Mouse (Mus musculus) forebrain, embryonic 13.5 days (tissue): ENCODE results near the gene Retn. TPM values are rescaled to one million over a fixed set of nuclear protein-coding genes. Genes with fewer than 3 reads are reported as not detected.

Experiments
- ATAC-seq: fragments of 200-750 bp; cut with Nextera tagmentation; 2 replicates; pipeline ENCODE4 v1.8.0; 2017
- H3K27ac ChIP-seq: fragments of 300-500 bp; sonication (generic); 2 replicates; pipeline ENCODE4 v1.5.1; 2015; ENCODE audit warnings: inconsistent platforms, mild to moderate bottlenecking, moderate library complexity
- H3K27me3 ChIP-seq: fragments of 300-500 bp; sonication (generic); 2 replicates; pipeline ENCODE4 v1.6.1; 2015; ENCODE audit warnings: mild to moderate bottlenecking, inconsistent platforms
- H3K36me3 ChIP-seq: fragments of 300-500 bp; sonication (generic); 2 replicates; pipeline ENCODE4 v1.6.1; 2015; ENCODE audit warnings: mild to moderate bottlenecking, inconsistent platforms; ENCODE audit not compliant: poor library complexity, severe bottlenecking
- H3K4me1 ChIP-seq: fragments of 300-500 bp; sonication (generic); 2 replicates; pipeline ENCODE4 v1.6.1; 2015; ENCODE audit warnings: inconsistent platforms
- H3K4me2 ChIP-seq: fragments of 300-500 bp; sonication (generic); 2 replicates; pipeline ENCODE4 v1.6.1; 2015; ENCODE audit warnings: inconsistent platforms, mild to moderate bottlenecking, moderate library complexity
- H3K4me3 ChIP-seq: fragments of 300-500 bp; sonication (generic); 2 replicates; pipeline ENCODE4 v1.5.1; 2015; ENCODE audit warnings: mild to moderate bottlenecking, inconsistent platforms
- H3K9ac ChIP-seq: fragments of 300-500 bp; sonication (generic); 2 replicates; pipeline ENCODE4 v1.6.1; 2015; ENCODE audit warnings: mild to moderate bottlenecking, inconsistent platforms
- H3K9me3 ChIP-seq: fragments of 300-500 bp; sonication (generic); replicated peaks from 2 replicates; pipeline ENCODE4 v1.6.1; 2016; ENCODE audit warnings: inconsistent platforms
- WGBS: fragments of 180-500 bp; shearing (Covaris S2); methylation state at CpG from one replicate; pipeline ENCODE4 v1.1.7; 2015; 5-methylcytosine and 5-hydroxymethylcytosine counted together
- polyA plus RNA-seq: library from polyadenylated mRNA; unstranded; fragments of >200 nt; fragmentation: Nextera tagmentation; extraction: Ambion mirVana; gene quantifications from 2 replicates; pipeline ENCODE4 v1.2.1, GENCODE M21; 2015

The Retn gene
- 0.31 and 0.64 TPM in 2 replicates for polyA plus RNA-seq

DNA sequence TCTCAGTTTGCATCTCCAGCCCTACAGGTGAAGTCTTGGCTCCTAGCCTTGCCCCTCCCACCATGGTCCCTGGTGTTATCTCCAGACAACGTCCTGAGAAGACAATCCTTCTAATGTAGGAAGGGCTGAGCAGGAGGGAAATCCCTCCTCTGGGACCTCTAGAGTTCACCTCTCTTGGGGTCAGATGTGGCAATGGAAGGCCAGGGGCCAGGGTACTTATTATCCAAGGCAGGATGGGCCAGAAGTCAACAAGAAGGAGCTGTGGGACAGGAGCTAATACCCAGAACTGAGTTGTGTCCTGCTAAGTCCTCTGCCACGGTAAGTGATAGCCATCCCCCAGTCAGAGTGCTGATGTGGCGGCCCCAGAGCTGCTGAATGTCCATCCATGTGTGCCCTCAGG is at the start of gene Retn:
TSS of gene Retn (plus strand) at position 245 of the 400 bp plus-strand sequence.
- no peaks in the 10 kb centered on the region for H3K27me3 ChIP-seq
- WGBS = 76% methylated on average over 3 of the region's 3 CpGs
- no peaks in the 10 kb centered on the region for H3K9me3 ChIP-seq
- no peak within 1 kb of the TSS for H3K4me3 ChIP-seq
- peaks cover 10% of the 10 kb centered on the region for H3K4me1 ChIP-seq
- ATAC-seq = no peak
- no peaks in the 10 kb centered on the region for H3K36me3 ChIP-seq
- no peak within 1 kb of the TSS for H3K9ac ChIP-seq
- no peak within 1 kb of the TSS for H3K4me2 ChIP-seq
- H3K27ac ChIP-seq = no peak within 1 kb of the TSS

DNA sequence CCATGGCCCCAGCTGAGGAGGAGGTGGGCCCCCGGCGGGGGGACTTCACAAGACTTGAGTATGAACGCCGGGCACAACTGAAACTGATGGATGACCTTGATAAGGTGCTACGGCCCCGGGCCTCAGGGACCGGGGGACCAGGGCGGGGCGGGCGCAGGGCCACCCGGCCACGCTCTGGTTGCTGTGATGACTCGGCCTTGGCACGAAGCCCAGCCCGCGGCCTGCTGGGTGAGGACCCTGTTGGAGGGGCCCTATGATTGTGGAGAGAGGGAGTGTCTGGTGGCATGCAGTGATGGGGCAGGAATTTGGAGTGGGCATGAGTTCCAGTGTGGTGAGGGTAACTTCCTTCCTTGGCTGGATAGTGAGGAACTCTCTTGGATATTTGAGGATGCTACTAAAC is 49.0 kb upstream of the Retn start:
- peaks cover 98% of the 10 kb centered on the region for H3K36me3 ChIP-seq
- no peak overlapping the region for H3K4me2 ChIP-seq
- H3K9ac ChIP-seq = no peak overlapping the region
- H3K27me3 ChIP-seq = no peaks in the 10 kb centered on the region
- H3K27ac ChIP-seq = no peak overlapping the region
- 84% methylated on average over 16 of the region's 16 CpGs for WGBS
- 0 out of 2 replicates have a peak, but pooled peaks have one; percentile 17 for ATAC-seq
- no peaks in the 10 kb centered on the region for H3K4me1 ChIP-seq
- H3K9me3 ChIP-seq = no peaks in the 10 kb centered on the region
- H3K4me3 ChIP-seq = no peak overlapping the region

DNA sequence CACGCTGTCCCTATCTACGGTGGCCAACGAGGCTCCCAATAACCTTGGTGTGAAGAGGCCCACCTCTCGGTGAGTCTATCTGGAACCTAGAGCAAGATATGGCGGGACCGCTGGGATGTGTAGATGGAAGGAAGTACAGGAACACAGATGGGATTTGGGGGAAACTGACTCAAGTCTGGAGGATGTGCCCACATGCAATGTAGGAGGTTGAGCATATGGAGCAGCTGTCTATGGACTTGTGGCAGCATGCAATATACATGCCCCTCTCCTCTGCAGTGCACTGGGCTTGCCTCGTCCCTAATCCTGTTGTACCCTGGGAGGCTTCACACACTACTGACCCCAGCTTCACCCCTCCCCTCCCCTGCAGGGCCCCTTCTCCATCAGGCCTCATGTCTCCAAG is 47.7 kb upstream of the Retn start:
- Histone ChIP-seq H3K9ac (no peak overlapping the region), H3K4me2 (no peak overlapping the region), H3K4me3 (no peak overlapping the region), H3K27me3 (no peaks in the 10 kb centered on the region), H3K36me3 (peaks cover 98% of the 10 kb centered on the region), H3K9me3 (no peaks in the 10 kb centered on the region), H3K4me1 (no peaks in the 10 kb centered on the region), H3K27ac (no peak overlapping the region)
- 88% methylated on average over 7 of the region's 7 CpGs for WGBS
- ATAC-seq = no peak

DNA sequence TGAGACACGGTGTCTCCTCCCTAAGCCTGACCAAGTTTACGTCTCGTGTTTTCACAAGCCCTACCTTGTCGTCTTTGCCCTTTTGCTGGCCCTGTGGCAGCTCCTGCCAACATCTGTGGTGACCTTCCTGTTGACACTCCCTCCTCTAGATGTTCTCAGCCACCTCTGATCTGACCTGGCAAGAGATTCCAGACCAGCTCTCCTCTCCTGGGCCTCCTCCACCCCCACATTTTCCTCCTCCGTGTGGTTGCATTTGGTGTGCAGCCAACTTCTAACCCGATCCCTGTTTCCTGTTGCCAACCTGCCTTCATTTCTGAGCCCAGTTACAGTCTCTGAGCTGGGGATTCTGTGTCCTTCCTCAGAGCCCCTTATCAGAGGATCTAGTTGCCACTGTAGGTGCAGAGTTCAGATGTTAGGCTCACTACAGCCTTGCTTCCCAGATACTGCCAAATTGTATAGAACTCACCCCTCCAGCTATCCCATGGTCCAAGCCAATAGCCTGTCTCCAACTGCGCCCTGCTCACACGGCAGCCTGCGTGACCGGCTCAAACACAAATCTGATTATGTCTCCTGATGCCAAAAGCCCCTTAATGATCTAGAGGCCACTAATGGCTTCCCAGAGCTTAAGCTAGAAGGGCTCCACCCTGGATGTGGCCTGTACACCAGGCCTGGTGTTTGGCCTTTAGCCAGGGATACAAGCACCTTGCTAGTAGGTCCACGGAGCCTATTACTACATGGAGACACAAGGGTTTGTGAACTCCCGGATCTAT is 46.3 kb upstream of the Retn start:
- H3K36me3 ChIP-seq = peaks cover 98% of the 10 kb centered on the region
- no peak overlapping the region for H3K4me2 ChIP-seq
- H3K27ac ChIP-seq = no peak overlapping the region
- 91% methylated on average over 12 of the region's 12 CpGs for WGBS
- H3K4me1 ChIP-seq = no peaks in the 10 kb centered on the region
- H3K4me3 ChIP-seq = no peak overlapping the region
- no peak overlapping the region for H3K9ac ChIP-seq
- ATAC-seq = no peak
- H3K9me3 ChIP-seq = no peaks in the 10 kb centered on the region
- no peaks in the 10 kb centered on the region for H3K27me3 ChIP-seq

DNA sequence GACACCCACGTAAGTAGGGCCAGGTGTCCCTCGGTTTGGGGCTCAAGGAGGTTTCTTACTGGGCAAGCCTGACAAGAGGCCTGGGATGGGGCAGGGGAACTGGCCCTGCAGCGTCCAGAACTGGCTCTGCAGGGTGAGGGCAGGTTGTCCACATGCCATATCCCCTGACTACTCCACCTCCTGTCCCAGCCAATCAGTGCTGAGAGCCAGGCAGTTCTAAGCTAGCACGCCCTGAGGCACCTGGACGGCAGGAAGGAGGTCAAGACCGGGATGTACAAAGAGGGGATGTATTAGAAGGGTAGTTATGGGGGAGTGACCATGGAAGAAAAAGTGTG is 45.8 kb upstream of the Retn start:
- Histone ChIP-seq H3K9ac (no peak overlapping the region), H3K9me3 (no peaks in the 10 kb centered on the region), H3K36me3 (peaks cover 98% of the 10 kb centered on the region), H3K4me2 (no peak overlapping the region), H3K27ac (no peak overlapping the region), H3K4me1 (no peaks in the 10 kb centered on the region), H3K27me3 (no peaks in the 10 kb centered on the region), H3K4me3 (no peak overlapping the region)
- no peak for ATAC-seq
- WGBS = 86% methylated on average over 6 of the region's 6 CpGs

DNA sequence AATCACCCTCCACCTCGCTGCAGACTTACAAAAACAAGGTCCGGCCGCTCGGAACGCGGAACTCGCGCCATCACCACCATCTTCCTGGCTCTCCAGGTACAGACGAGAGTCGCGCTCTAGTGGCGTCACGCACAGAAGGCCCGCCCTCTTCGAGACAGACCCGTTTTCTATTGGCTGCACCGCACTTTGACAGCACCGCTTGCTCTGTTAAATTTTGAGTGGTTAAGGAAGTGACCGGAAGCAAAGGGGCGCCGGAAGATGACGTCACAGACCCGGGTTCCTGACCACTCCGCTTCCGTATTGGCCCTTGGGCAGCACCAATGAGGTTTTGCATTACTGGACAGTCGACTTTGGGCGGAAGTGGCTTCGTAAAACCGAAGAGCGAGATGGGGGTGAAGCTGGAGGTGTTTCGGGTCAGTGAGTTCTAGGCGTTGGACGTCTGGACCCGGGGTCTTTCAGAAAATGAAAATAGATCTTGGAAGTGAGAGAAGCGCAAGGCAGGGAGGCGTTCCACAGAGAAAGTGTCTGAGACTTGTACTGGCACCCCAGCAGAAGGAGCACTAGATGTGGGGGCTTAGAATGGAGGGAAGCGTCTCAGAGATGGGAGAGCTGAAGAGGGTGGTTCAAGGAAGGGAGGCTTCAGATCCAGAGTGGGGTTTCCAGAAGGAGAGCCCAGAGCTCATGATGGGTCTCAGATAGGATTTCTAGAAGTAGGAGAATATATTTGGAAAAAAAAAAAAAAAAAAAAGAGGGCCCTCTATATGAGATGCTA is 34.2 kb upstream of the Retn start, which contains the start of the genes Xab2 and Pet100:
TSS of gene Xab2 (minus strand) at position 118 of the 772 bp plus-strand sequence.
TSS of gene Pet100 (plus strand) at position 350 of the 772 bp plus-strand sequence.
- ATAC-seq = peak; percentile 98
- Histone ChIP-seq H3K36me3 (peaks cover 23% of the 10 kb centered on the region), H3K27ac (no peak within 1 kb of the TSS), H3K4me3 (peak within 1 kb of the TSS; percentile 86), H3K9ac (peak within 1 kb of the TSS; percentile 85), H3K4me1 (peaks cover 22% of the 10 kb centered on the region), H3K9me3 (no peaks in the 10 kb centered on the region), H3K4me2 (peak within 1 kb of the TSS; percentile 87), H3K27me3 (no peaks in the 10 kb centered on the region)
- 0% methylated on average over 37 of the region's 37 CpGs for WGBS

DNA sequence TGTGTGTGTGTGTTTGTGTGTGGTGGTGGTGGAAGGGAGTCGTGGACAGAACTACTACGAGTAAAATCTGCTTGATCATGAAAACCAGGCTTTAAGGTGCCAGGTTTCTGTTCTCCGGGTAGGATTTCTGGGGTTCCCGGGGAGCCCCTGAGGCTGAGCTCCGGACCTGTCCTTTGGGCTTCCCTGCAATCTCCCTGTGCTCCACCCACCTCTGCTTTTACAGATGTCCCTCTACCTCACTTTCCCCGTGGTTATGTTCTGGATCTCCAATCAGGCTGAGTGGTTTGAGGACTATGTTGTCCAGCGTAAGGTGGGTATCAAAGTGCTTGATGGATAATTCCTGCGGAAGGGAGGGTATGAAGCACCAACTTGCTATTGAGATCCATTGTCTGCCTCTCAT is 33.5 kb upstream of the Retn start:
- Histone ChIP-seq H3K4me1 (peaks cover 22% of the 10 kb centered on the region), H3K9me3 (no peaks in the 10 kb centered on the region), H3K36me3 (peaks cover 16% of the 10 kb centered on the region), H3K4me3 (peak overlapping the region; percentile 86), H3K9ac (peak overlapping the region; percentile 73; the same call in 1 of the 2 replicates), H3K27ac (no peak overlapping the region), H3K4me2 (peak overlapping the region; percentile 70), H3K27me3 (no peaks in the 10 kb centered on the region)
- no peak for ATAC-seq
- 62% methylated on average over 8 of the region's 8 CpGs for WGBS

DNA sequence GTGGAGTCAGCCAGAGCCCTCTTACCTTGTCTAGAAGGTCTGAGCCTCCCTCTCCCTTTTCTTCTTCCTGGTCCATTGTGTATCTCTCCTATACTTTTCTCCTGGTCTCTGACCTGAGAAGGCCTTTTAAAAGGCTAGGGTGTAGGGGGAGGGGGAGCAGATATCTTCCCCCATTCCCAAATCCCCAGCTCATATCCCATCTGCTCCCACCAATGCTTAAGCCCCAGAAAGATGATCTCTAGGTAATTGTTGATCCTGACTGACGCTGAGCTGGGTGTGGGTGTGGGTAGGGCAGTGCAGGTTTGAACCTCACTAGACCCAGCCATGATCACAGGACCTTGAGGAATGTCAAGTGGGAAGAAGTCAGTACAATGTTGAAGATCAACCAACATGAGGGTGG is 30.1 kb upstream of the Retn start, which contains the start of gene Pcp2:
TSS of gene Pcp2 (minus strand) at position 101 of the 400 bp plus-strand sequence.
- Histone ChIP-seq H3K36me3 (no peaks in the 10 kb centered on the region), H3K9ac (no peak within 1 kb of the TSS), H3K27ac (no peak within 1 kb of the TSS), H3K9me3 (no peaks in the 10 kb centered on the region), H3K27me3 (peaks cover 15% of the 10 kb centered on the region), H3K4me3 (no peak within 1 kb of the TSS), H3K4me1 (peaks cover 10% of the 10 kb centered on the region), H3K4me2 (no peak within 1 kb of the TSS)
- no peak for ATAC-seq
- 57% methylated on average over 1 of the region's 1 CpGs for WGBS

DNA sequence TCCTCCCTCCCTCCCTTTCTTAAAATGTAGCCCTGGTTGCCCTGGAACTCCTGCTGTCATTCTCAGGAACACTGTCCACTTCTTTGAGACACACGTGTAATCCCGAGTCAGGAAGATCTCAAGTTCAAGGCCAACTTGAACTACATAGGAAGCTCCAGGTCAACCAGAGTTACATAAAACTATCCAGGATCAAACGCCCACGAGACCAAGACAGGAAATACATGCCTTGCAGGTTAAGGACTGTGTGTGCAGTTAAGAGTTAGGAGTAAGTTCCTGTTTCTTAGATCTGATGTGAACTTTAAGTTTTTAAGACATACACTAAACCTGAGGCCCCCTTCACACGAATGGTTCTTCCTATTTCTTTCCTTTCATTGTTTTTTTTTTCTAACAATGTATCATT is 28.6 kb upstream of the Retn start:
- no peak overlapping the region for H3K27ac ChIP-seq
- H3K4me1 ChIP-seq = peaks cover 10% of the 10 kb centered on the region
- no peak for ATAC-seq
- no peaks in the 10 kb centered on the region for H3K36me3 ChIP-seq
- H3K9me3 ChIP-seq = no peaks in the 10 kb centered on the region
- H3K4me2 ChIP-seq = no peak overlapping the region
- no peak overlapping the region for H3K9ac ChIP-seq
- WGBS = 66% methylated on average over 5 of the region's 5 CpGs
- H3K4me3 ChIP-seq = no peak overlapping the region
- peaks cover 15% of the 10 kb centered on the region for H3K27me3 ChIP-seq

DNA sequence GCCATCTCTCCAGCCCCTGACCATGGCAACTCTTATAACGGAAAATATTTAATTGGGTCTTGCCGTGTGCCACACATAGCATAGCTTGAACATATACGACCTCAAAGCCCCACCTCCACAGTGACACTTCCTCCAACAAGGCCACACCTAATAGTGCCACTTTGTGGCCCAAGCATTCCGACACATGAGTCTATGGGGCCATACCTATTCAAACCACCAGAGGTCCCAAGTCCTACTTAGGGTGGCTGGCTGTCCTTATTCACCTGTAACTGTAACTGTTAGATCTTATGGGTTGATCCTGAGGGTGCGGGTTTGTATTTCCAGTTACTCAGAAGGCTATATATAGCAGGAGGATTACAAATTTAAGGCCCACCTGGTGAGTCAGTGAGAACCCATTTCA is 27.6 kb upstream of the Retn start:
- Histone ChIP-seq H3K4me2 (no peak overlapping the region), H3K36me3 (no peaks in the 10 kb centered on the region), H3K4me3 (no peak overlapping the region), H3K27me3 (peaks cover 15% of the 10 kb centered on the region), H3K9me3 (no peaks in the 10 kb centered on the region), H3K27ac (no peak overlapping the region), H3K4me1 (peaks cover 5% of the 10 kb centered on the region; the same call in 1 of the 2 replicates), H3K9ac (no peak overlapping the region)
- peak; percentile 22; the same call in 1 of the 2 replicates for ATAC-seq
- WGBS = 27% methylated on average over 5 of the region's 5 CpGs

DNA sequence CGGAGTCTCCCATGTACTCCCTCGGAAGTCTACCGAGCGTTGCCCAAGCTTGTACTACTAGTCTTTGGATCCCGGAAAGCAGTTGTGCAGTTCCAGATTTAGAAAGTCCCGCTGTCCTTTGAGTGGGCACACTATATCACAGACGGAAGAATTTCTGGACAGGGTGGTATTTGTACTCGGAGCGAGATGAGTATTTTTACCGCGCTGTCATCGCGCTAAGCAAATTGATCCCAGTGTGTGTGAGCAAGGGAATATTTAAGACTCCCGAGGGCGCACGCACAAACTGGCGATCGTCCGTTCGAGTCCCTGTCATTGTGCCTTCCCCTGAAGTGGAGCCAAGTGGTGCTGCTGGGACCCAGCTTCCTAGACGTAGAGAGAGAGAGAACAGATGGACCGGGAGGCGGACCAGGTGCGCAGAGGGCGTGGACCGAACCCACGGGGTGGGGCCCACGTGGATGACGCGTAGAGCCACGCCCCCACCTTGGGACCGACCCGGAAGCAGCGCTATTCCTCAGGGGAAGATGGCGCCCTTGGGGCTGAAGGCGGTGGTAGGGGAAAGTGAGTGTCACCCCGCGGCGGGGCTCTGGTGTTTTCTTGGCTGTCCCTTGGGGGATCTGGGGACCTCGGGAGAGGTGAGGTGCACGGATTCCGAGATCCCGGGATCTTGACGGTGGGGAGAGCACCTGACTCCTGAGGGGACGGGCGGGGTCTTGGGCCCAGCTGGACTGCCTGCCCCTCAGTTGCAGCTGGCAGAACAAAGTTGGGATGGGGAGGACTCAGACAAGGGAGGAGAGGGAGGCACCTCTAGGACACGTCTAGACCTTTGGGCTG is 24.7 kb upstream of the Retn start, which contains the start of gene Stxbp2:
TSS of gene Stxbp2 (plus strand) at position 309 of the 831 bp plus-strand sequence.
- Histone ChIP-seq H3K36me3 (no peaks in the 10 kb centered on the region), H3K27ac (no peak within 1 kb of the TSS), H3K27me3 (peaks cover 15% of the 10 kb centered on the region), H3K9me3 (no peaks in the 10 kb centered on the region), H3K4me3 (peak within 1 kb of the TSS; percentile 53), H3K9ac (peak within 1 kb of the TSS; percentile 65), H3K4me2 (peak within 1 kb of the TSS; percentile 74), H3K4me1 (peaks cover 5% of the 10 kb centered on the region; the same call in 1 of the 2 replicates)
- WGBS = 4% methylated on average over 47 of the region's 47 CpGs
- peak; percentile 88 for ATAC-seq
